Mouse (Mus musculus): ENCODE measurements around the gene Gm20388.

DNA sequence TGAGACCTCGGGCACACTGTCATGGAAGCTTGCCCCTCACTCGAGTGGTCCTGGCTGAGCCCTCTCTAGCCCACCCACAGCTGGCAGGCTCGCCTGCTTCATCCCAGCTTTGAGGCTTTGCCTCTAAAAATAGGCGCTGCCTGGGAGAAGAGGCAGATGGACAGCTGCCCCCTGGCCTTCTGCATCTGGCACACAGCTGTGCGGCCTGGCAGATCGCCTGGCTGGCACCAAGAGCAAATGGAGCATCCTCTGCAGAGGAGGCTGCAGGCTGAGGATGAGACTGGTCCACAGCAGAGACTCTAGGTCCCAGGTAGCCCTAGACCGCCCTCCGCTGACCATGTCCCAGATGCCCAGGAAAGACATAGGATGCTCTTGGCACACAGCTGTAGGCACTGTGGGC is 2805.9 kb downstream of the Gm20388 start:
- TF ChIP-seq ZNF384 (IDR thresholded peaks at IDR 0.05; ENCODE audit: low read depth, low read length) (no peak), HCFC1 (IDR thresholded peaks at IDR 0.05; ENCODE audit: borderline replicate concordance, insufficient read depth, low read length) (no peak), ZC3H11A (IDR thresholded peaks at IDR 0.05; ENCODE audit: borderline replicate concordance, low read depth, low read length) (no peak), MAFK (IDR thresholded peaks at IDR 0.05; ENCODE audit: insufficient read depth, low read depth, low read length) (no peak), CHD2 (IDR thresholded peaks at IDR 0.05; ENCODE audit: low read depth, low read length) (no peak)
